Mouse (Mus musculus) thymus, adult 2 months (tissue): ENCODE measurements around the gene Sh3pxd2a. TPM values are rescaled to one million over a fixed set of nuclear protein-coding genes. Genes with fewer than 3 reads are reported as not detected.

ENCODE experiments used
- DNase-seq: peaks from one replicate; pipeline ENCODE4 v3.0.0; 2021
- H3K27ac ChIP-seq: fragments of 200-500 bp; 2 replicates; pipeline ENCODE4 v1.5.1; 2012; ENCODE audit warnings: low read length, control low read depth; ENCODE audit not compliant: control insufficient read depth, insufficient read depth
- H3K27me3 ChIP-seq: fragments of 200-500 bp; 2 replicates; pipeline ENCODE4 v1.6.1; 2012; ENCODE audit warnings: mild to moderate bottlenecking, low read length, moderate library complexity, mixed read lengths; ENCODE audit not compliant: control insufficient read depth, insufficient read depth
- H3K36me3 ChIP-seq: fragments of 200-500 bp; 2 replicates; pipeline ENCODE4 v1.6.1; 2012; ENCODE audit warnings: mild to moderate bottlenecking, low read length, moderate library complexity; ENCODE audit not compliant: control insufficient read depth, insufficient read depth
- H3K4me1 ChIP-seq: fragments of 200-500 bp; replicated peaks from 2 replicates; pipeline ENCODE4 v1.6.1; 2012; ENCODE audit warnings: low read length; ENCODE audit not compliant: control insufficient read depth, insufficient read depth
- H3K4me3 ChIP-seq: fragments of 200-500 bp; 2 replicates; pipeline ENCODE4 v1.5.1; 2012; ENCODE audit warnings: mild to moderate bottlenecking, low read length, control low read depth, moderate library complexity; ENCODE audit not compliant: control insufficient read depth, insufficient read depth
- CTCF ChIP-seq: fragments of 200-500 bp; IDR thresholded peaks from 2 replicates; pipeline ENCODE4 v1.5.1; 2012; ENCODE audit warnings: mild to moderate bottlenecking, control low read depth, low read length, moderate library complexity, borderline replicate concordance; ENCODE audit not compliant: control insufficient read depth, poor library complexity, insufficient read depth; ENCODE audit errors: extremely low read depth
- POLR2A ChIP-seq: fragments of 200-500 bp; IDR thresholded peaks from 2 replicates; pipeline ENCODE4 v1.6.1; 2012; ENCODE audit warnings: mild to moderate bottlenecking, low read length, control low read depth, moderate library complexity; ENCODE audit not compliant: control insufficient read depth, poor library complexity, insufficient read depth; ENCODE audit errors: extremely low read depth
- WGBS: fragments of 180-500 bp; shearing (Covaris S2); methylation state at CpG from one replicate; pipeline ENCODE4 v1.1.7; 2018; 5-methylcytosine and 5-hydroxymethylcytosine counted together
- polyA plus RNA-seq: library from polyadenylated mRNA; depleted of rRNA; stranded (reverse); fragments of >200 nt; gene quantifications from 2 replicates; pipeline ENCODE4 v1.2.3, GENCODE M21; 2012

Gene Sh3pxd2a
- polyA plus RNA-seq, 1 experiment = 19.4 TPM

DNA sequence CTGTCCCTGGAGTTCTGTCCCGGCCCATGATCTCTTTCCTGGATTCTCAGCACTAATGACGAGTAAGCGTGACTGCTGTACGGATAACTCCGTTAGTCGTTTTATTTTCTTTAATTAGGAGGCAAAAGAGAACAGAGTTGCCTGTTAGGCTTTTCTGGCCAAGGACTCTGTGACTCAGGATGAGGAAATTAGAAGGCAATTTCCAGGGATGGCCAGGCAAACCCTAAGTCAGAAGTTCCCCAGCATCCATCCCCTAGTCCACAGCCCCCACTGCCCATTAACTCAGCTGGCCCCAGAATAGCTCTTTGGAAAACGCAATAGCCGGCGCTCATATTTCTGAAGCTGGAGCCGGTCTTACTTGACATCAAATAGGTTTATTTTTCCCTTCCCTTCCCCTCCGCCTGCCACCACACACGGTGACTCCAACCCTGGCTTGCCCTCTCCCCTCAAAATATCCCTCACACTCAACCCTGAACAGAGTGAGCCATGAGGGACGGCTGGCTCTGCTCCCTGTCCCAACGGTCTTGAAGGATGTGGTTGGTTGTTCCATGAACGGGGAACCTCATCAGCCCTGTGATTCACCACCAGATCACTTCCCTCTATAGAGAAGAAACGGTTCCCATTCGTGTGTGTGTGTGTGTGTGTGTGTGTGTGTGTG is 5.6 kb downstream of the Sh3pxd2a start:
- Histone ChIP-seq H3K4me3 (no peak overlapping the region), H3K4me1 (peaks cover 65% of the 10 kb centered on the region), H3K27ac (no peak overlapping the region), H3K36me3 (no peaks in the 10 kb centered on the region), H3K27me3 (no peaks in the 10 kb centered on the region)
- no peak for TF ChIP-seq POLR2A
- no peak for TF ChIP-seq CTCF
- 61% methylated on average over 17 of the region's 17 CpGs for WGBS
- DNase-seq = no peak

DNA sequence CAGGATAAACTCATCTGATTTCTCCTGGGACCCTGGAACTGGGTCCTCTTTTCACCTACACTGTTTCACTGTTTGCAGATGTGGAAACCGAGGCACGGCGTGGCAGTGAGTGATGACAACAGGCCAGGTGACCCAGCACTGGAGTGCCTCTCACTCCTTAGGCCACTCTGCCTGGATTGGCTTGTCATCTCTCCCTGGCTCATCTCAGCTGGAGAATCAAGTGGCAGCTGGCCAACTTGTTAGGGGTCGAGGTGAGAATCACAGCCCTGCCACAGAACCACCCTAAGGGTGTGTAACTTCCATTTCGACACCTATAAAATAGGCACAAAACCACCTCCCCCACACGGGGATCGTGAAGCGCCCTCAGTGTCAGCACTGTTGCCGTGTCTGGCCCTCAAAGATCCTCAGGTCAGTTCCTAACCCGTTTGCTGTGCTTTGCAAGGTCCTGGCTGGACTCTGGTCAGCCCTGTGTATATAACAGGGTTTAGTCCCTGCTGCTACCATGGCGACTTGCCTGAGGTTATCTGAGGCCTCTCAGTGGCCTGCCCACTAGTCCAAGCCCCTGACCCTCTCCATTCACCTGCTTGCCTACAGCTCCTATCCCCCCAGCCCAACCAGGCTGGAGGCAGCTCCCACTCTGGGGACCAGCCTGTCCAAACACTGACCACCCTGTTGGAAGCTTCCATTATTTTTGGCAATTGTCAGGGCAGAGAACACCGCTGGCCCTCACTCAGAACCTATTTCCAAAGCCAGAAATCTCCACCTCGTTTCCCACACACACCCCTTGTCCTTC is 6.3 kb downstream of the Sh3pxd2a start:
- H3K27ac ChIP-seq = no peak overlapping the region
- no peak for TF ChIP-seq POLR2A
- no peak for TF ChIP-seq CTCF
- H3K4me3 ChIP-seq = no peak overlapping the region
- WGBS = 81% methylated on average over 13 of the region's 13 CpGs
- no peaks in the 10 kb centered on the region for H3K27me3 ChIP-seq
- no peak for DNase-seq
- H3K4me1 ChIP-seq = peaks cover 65% of the 10 kb centered on the region
- no peaks in the 10 kb centered on the region for H3K36me3 ChIP-seq

- no peak overlapping the region for H3K27ac ChIP-seq
- H3K4me1 ChIP-seq = peaks cover 73% of the 10 kb centered on the region
- TF ChIP-seq CTCF (no peak), POLR2A (no peak)
- WGBS = 68% methylated on average over 6 of the region's 6 CpGs
- H3K36me3 ChIP-seq = no peaks in the 10 kb centered on the region
- no peak for DNase-seq
- no peaks in the 10 kb centered on the region for H3K27me3 ChIP-seq
- H3K4me3 ChIP-seq = no peak overlapping the region
Measured at GRCm38 (mm10) chr19:47456021-47456420, 8.2 kb downstream of the Sh3pxd2a start.

GRCm38 (mm10) chr19:47455001-47455755 is 9.0 kb downstream of the Sh3pxd2a start:
- H3K4me1 ChIP-seq = peaks cover 75% of the 10 kb centered on the region
- TF ChIP-seq CTCF (no peak), POLR2A (no peak)
- H3K27me3 ChIP-seq = no peaks in the 10 kb centered on the region
- peak overlapping the region; percentile 16; the same call in 1 of the 2 replicates for H3K27ac ChIP-seq
- no peak for DNase-seq
- no peaks in the 10 kb centered on the region for H3K36me3 ChIP-seq
- 76% methylated on average over 15 of the region's 15 CpGs for WGBS
- no peak overlapping the region for H3K4me3 ChIP-seq

- TF ChIP-seq POLR2A (no peak), CTCF (no peak)
- WGBS = 87% methylated on average over 11 of the region's 11 CpGs
- peak overlapping the region; percentile 39 for H3K27ac ChIP-seq
- H3K36me3 ChIP-seq = no peaks in the 10 kb centered on the region
- H3K4me3 ChIP-seq = no peak overlapping the region
- no peaks in the 10 kb centered on the region for H3K27me3 ChIP-seq
- DNase-seq = no peak
- peaks cover 80% of the 10 kb centered on the region for H3K4me1 ChIP-seq
Measured at GRCm38 (mm10) chr19:47454167-47455000, 9.8 kb downstream of the Sh3pxd2a start.
